Mouse (Mus musculus) midbrain, postnatal 0 days (tissue): ENCODE results near the gene Cenpu. TPM values are rescaled to one million over a fixed set of nuclear protein-coding genes. Genes with fewer than 3 reads are reported as not detected.

Source experiments
- ATAC-seq: fragments of 200-750 bp; cut with Nextera tagmentation; 2 replicates; pipeline ENCODE4 v1.8.0; 2017; ENCODE audit warnings: moderate number of reproducible peaks, mild to moderate bottlenecking, moderate TSS enrichment, moderate library complexity; ENCODE audit not compliant: low FRiP score
- DNase-seq: peaks from one replicate; pipeline ENCODE4 v3.0.0-alpha.2; 2015; ENCODE audit warnings: low spot score
- H3K27ac ChIP-seq: fragments of 300-500 bp; sonication (generic); 2 replicates; pipeline ENCODE4 v1.5.1; 2014; ENCODE audit warnings: low read depth, mild to moderate bottlenecking, low read length, mixed read lengths
- H3K27me3 ChIP-seq: fragments of 300-500 bp; sonication (generic); 2 replicates; pipeline ENCODE4 v1.6.1; 2014; ENCODE audit warnings: low read length, control low read depth, mixed read lengths; ENCODE audit not compliant: insufficient read depth
- H3K36me3 ChIP-seq: fragments of 300-500 bp; sonication (generic); 2 replicates; pipeline ENCODE4 v1.6.1; 2014; ENCODE audit warnings: low read length, control low read depth, mixed read lengths; ENCODE audit not compliant: insufficient read depth
- H3K4me1 ChIP-seq: fragments of 300-500 bp; sonication (generic); 2 replicates; pipeline ENCODE4 v1.6.1; 2014; ENCODE audit warnings: mild to moderate bottlenecking, control low read depth, antibody characterized with exemption, low read length, mixed read lengths; ENCODE audit not compliant: insufficient read depth
- H3K4me2 ChIP-seq: fragments of 300-500 bp; sonication (generic); 2 replicates; pipeline ENCODE4 v1.6.1; 2014; ENCODE audit warnings: low read depth, mild to moderate bottlenecking, low read length, mixed read lengths; ENCODE audit not compliant: poor library complexity, severe bottlenecking
- H3K4me3 ChIP-seq: fragments of 300-500 bp; sonication (generic); 2 replicates; pipeline ENCODE4 v1.5.1; 2014; ENCODE audit warnings: low read depth, mild to moderate bottlenecking, low read length, moderate library complexity
- H3K9ac ChIP-seq: fragments of 300-500 bp; sonication (generic); replicated peaks from 2 replicates; pipeline ENCODE4 v1.6.1; 2014; ENCODE audit warnings: mild to moderate bottlenecking, low read length, moderate library complexity, mixed read lengths; ENCODE audit not compliant: poor library complexity, severe bottlenecking
- H3K9me3 ChIP-seq: fragments of 300-500 bp; sonication (generic); 2 replicates; pipeline ENCODE4 v1.6.1; 2016; ENCODE audit warnings: low read length, control low read depth
- CTCF ChIP-seq: IDR thresholded peaks from 2 replicates; pipeline ENCODE4 v1.5.1; 2016; ENCODE audit warnings: antibody characterized with exemption, mild to moderate bottlenecking
- WGBS: fragments of 180-500 bp; shearing (Covaris S2); extraction: QIAGEN DNeasy Blood & Tissue Kit; methylation state at CpG from one replicate; pipeline ENCODE4 v1.1.7; 2014; 5-methylcytosine and 5-hydroxymethylcytosine counted together
- polyA plus RNA-seq: library from polyadenylated mRNA; unstranded; fragments of >200 nt; fragmentation: Nextera tagmentation; extraction: Ambion mirVana; gene quantifications from 2 replicates; pipeline ENCODE4 v1.2.1, GENCODE M21; 2015
- total RNA-seq: library from RNA; depleted of rRNA; stranded (reverse); fragments of >200 nt; gene quantifications from 2 replicates; pipeline ENCODE4 v1.2.3, GENCODE M21; 2014; rRNA removed

Gene Cenpu
- total RNA-seq (2.9 TPM in 2 replicates), polyA plus RNA-seq (6.0 and 6.6 TPM in 2 replicates)

DNA sequence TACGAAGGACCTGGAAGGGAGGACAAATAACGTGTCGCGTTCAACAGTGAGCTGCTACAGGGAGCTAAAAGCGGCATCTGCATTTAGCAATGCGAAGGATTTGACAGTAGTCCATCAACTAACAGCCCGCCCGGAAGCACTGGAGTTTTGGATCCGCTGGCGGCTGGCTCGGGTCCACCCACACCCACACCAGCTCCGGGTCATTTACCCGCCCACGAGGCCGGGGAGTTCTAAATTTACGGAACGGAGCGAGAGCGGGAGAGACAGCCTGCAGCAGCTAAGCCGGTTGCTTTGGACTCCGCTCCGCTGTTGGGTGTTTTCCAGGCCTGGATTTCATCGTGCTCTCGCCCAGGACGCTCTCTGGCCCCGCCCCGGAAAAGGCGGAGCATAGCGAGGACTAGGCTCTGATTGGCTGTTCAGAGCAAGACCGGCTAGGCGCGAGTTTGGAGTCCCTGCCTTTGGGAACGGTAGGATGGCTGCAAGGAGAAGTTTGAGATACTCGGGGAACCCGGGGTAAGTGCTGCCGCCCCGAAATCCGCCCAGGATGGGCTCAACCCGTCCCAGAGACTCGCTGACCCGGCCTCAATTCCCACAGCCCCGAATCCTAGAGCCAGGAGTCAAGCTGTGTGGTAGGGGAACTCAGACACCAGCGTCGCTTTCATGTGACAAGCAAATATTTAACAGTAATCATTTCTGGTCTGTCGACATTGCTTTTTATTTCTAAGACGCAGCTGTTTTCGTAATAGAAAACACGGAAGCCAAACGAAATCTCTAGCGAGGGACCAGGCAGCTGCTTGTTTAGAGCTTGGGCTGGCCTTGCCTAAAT lies at the start of gene Cenpu:
Gene Cenpu (plus strand): TSS at position 414 of the 826 bp plus-strand sequence.
- Histone ChIP-seq H3K27ac (peak within 1 kb of the TSS; percentile 64), H3K27me3 (no peaks in the 10 kb centered on the region), H3K36me3 (no peaks in the 10 kb centered on the region), H3K4me1 (peaks cover 4% of the 10 kb centered on the region; the same call in 1 of the 2 replicates), H3K4me2 (peak within 1 kb of the TSS; percentile 66), H3K9me3 (no peaks in the 10 kb centered on the region), H3K9ac (peak within 1 kb of the TSS; percentile 44; the same call in 1 of the 2 replicates), H3K4me3 (peak within 1 kb of the TSS; percentile 66)
- no peak for TF ChIP-seq CTCF
- under 1% methylated on average over 50 of the region's 50 CpGs for WGBS
- ATAC-seq (peak; percentile 100), DNase-seq (peak; percentile 100)

DNA sequence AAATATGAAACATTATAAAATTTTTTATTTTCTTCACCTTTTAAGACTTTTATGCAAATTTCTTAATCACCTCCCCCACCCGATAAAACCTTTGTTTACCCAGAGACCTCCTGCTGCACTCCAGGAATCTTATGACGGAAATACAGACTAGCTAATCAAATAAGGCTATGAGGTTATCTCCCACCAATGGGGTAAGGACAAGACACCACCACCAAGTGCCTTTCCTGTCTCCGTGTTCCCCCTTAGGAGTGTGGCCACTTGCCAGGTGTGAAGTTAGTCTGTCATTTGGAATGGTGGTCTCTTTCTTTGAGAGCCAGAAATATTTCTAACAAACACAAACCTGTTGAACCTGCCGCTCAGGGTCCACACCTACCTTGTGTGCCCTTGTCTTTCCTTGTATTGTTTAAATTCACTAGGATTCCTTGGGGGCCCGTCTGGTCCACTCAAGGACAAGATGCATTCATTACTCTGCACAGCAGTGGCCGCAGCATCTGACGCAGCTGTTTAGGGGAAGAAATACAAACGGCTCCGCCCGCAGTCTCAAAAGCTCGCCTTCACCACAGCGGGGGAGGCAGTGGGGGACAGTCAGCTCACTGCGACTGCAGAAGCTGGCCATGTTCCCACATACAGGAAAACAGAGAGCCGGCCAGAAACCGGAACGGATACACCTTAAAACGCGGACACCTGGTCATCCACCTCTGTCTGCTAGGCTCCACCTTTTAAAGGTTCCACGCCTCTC lies 49.3 kb upstream of the Cenpu start:
- H3K9me3 ChIP-seq, result no peaks in the 10 kb centered on the region
- DNase-seq, result peak; percentile 43
- H3K27me3 ChIP-seq, result no peaks in the 10 kb centered on the region
- no peak for TF ChIP-seq CTCF
- peak; percentile 72 for ATAC-seq
- H3K9ac ChIP-seq, result peak overlapping the region; percentile 56; the same call in 1 of the 2 replicates
- H3K4me3 ChIP-seq, result peak overlapping the region; percentile 37
- H3K36me3 ChIP-seq, result 0 out of 2 replicates have a peak, but pooled peaks cover 5% of the 10 kb centered on the region
- H3K27ac ChIP-seq, result 0 out of 2 replicates have a peak overlapping the region, but pooled peaks have one; percentile 26
- peak overlapping the region; percentile 43 for H3K4me2 ChIP-seq
- WGBS, result 20% methylated on average over 19 of the region's 19 CpGs
- H3K4me1 ChIP-seq, result no peaks in the 10 kb centered on the region

DNA sequence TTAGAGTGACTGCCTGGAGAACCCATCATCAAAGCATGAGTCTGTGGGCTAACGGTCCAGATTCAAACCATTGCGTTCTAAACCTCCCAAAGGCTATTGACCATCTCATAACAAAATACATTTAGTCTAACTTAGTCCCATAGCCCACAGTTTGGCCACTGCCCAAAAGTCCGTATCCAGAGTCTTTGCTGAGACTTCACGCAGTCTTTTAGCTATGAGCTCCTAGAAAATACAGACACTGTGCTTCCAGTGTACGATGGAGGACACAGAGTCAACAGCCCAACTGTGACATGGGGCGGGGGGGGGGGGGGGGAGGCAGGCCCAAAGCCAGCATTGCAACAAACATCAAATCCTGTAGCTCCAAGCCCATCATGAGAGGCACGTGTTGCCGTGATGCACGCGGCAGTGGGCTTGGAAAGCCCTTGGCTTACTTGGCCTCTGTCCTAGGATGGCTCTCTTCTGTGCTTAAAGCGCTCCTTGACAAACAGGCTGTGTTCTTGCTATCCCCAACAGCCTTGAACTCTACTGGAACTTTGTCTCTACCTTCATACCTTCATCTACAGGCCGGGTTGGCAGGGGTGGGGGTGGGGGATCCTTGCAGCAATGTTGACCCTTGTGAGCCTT lies 48.6 kb upstream of the Cenpu start:
- Histone ChIP-seq H3K27ac (no peak overlapping the region), H3K4me2 (peak overlapping the region; percentile 43), H3K9ac (0 out of 2 replicates have a peak overlapping the region, but pooled peaks have one; percentile 56), H3K36me3 (0 out of 2 replicates have a peak, but pooled peaks cover 6% of the 10 kb centered on the region), H3K4me1 (no peaks in the 10 kb centered on the region), H3K9me3 (no peaks in the 10 kb centered on the region), H3K27me3 (no peaks in the 10 kb centered on the region), H3K4me3 (peak overlapping the region; percentile 37)
- WGBS, result 72% methylated on average over 11 of the region's 12 CpGs
- ATAC-seq (no peak), DNase-seq (peak; percentile 24)
- no peak for TF ChIP-seq CTCF

DNA sequence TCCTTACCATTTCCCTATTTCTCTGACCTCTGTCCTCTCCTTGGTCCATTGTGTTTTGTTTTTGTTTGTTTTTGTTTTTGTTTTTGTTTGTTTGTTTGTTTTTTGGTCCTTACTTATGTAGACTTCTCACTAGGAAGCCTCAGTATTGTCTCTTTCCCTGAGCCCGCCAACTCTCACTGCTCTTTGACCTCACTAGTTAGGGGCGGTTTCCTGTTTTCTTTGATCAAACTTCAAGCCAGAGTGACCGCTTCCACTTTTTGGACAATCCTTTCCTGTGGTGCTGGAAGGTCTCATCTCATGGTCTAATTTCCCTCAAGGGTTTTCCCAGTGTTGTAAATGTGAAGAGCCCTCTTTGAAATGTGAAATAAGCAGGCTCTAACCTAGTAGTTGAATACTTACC lies 47.6 kb upstream of the Cenpu start:
- no peak overlapping the region for H3K4me3 ChIP-seq
- ATAC-seq (no peak), DNase-seq (no peak)
- H3K9ac ChIP-seq, result no peak overlapping the region
- TF ChIP-seq CTCF, result no peak
- no peak overlapping the region for H3K4me2 ChIP-seq
- H3K36me3 ChIP-seq, result peaks cover 13% of the 10 kb centered on the region; the same call in 1 of the 2 replicates
- no peaks in the 10 kb centered on the region for H3K9me3 ChIP-seq
- WGBS, result 68% methylated on average over 3 of the region's 3 CpGs
- H3K27me3 ChIP-seq, result no peaks in the 10 kb centered on the region
- no peak overlapping the region for H3K27ac ChIP-seq
- no peaks in the 10 kb centered on the region for H3K4me1 ChIP-seq

DNA sequence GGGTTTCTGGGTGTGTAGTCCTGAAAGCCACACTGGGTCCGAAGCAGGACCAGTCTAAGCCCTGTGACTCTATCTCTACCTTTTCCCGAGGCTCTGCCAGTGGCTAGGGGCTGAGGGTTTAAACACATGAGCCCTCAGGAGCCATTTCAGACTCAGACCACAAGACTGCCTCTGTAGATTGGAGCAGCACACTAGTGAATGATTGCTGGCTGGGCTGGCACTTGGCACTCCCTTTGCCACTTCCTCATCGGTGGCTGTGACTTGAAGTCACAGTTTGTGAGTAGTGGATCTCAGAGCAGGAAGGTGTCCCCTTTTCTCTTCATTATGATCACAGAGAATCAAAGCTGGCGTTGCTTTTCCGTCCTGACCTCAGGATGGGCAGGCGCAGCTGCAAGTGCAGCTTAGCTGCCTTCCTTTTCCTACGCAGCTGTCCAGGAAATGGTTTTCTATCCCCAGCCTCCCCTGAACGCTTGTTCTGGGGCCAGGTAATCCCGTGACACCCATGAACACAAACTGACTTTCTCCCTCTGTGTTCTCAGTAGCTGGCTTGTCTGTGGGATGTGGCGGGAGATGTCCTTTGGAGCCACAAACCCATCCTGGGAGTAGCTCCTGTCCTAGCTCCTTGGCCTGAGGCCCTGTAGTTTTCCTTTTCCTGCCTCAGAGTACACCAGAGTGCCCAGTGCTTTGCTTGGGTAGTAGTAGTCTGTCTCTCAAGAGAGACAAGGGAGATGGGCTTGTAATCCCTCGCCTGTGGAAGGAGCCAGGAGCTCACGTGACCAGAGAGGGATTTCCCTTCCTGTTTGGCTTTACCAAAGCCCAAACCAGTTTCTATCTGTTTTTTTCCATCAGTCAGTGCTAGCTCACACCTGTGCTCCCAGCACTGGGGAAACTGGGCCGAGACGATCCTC lies 43.1 kb upstream of the Cenpu start:
- TF ChIP-seq CTCF, result no peak
- no peak overlapping the region for H3K9ac ChIP-seq
- DNase-seq, result no peak
- no peaks in the 10 kb centered on the region for H3K4me1 ChIP-seq
- WGBS, result 86% methylated on average over 14 of the region's 14 CpGs
- no peaks in the 10 kb centered on the region for H3K9me3 ChIP-seq
- no peak overlapping the region for H3K4me3 ChIP-seq
- no peaks in the 10 kb centered on the region for H3K27me3 ChIP-seq
- H3K27ac ChIP-seq, result no peak overlapping the region
- no peak overlapping the region for H3K4me2 ChIP-seq
- ATAC-seq, result no peak
- peaks cover 23% of the 10 kb centered on the region for H3K36me3 ChIP-seq
